Mouse (Mus musculus) spleen, embryonic (tissue): ENCODE measurements around the gene Mkrn1.
"Not testable (repeated sequence)": the region's sequence is repeated elsewhere in the genome, so short reads cannot be mapped to it uniquely, and the experiment has no call there.

ENCODE experiments used
- CTCF ChIA-PET: fragments of 350-600 bp; sonication (Branson Sonifier 250); formaldehyde crosslinking; loops from one replicate; lab custom pipeline; 2022; lab: Charles Lee

Gene Mkrn1

GRCm38 (mm10) chr6:39380276-39380675 is 40.0 kb downstream of the Mkrn1 start:
- CTCF ChIA-PET: no interaction called here

GRCm38 (mm10) chr6:39379749-39380148 is 40.5 kb downstream of the Mkrn1 start:
- CTCF ChIA-PET: no interaction called here

- CTCF ChIA-PET: no interaction called here
These were observed 41.0 kb downstream of the Mkrn1 start for GRCm38 (mm10) chr6:39379224-39379623.

- CTCF ChIA-PET: not testable (repeated sequence)
These were observed 42.0 kb downstream of the Mkrn1 start for GRCm38 (mm10) chr6:39378161-39378835.

GRCm38 (mm10) chr6:39377311-39377827 is 42.9 kb downstream of the Mkrn1 start, which contains the start of gene Slc37a3:
Gene Slc37a3 (minus strand): TSS chr6:39377675.
- CTCF ChIA-PET: no interaction called here

- CTCF ChIA-PET: no interaction called here
These were observed 43.5 kb downstream of the Mkrn1 start for GRCm38 (mm10) chr6:39376775-39377174.

GRCm38 (mm10) chr6:39373301-39373955 is 46.8 kb downstream of the Mkrn1 start:
- CTCF ChIA-PET: no interaction called here

- CTCF ChIA-PET: no interaction called here
These were observed 47.5 kb downstream of the Mkrn1 start for GRCm38 (mm10) chr6:39372727-39373126.

- CTCF ChIA-PET: interaction anchor here (0.7 kb wide), 1 partner anchor 11 kb away, joined by 4 read pairs; no protein-coding TSS in a partner anchor
These were observed 48.2 kb downstream of the Mkrn1 start for GRCm38 (mm10) chr6:39372042-39372441.

GRCm38 (mm10) chr6:39369631-39370030 is 50.6 kb downstream of the Mkrn1 start:
- CTCF ChIA-PET: interaction anchor here (0.6 kb wide), 2 partner anchors 53 to 996 kb away, joined by 3 read pairs; no protein-coding TSS in a partner anchor

- CTCF ChIA-PET: no interaction called here
These were observed 57.6 kb downstream of the Mkrn1 start for GRCm38 (mm10) chr6:39362684-39363083.

GRCm38 (mm10) chr6:39359207-39359606 is 61.1 kb downstream of the Mkrn1 start:
- CTCF ChIA-PET: not testable (repeated sequence)

- CTCF ChIA-PET: no interaction called here
These were observed 71.3 kb downstream of the Mkrn1 start for GRCm38 (mm10) chr6:39348946-39349345.

- CTCF ChIA-PET: no interaction called here
These were observed 72.1 kb downstream of the Mkrn1 start for GRCm38 (mm10) chr6:39347880-39348814.
